Mouse (Mus musculus): ENCODE results near the gene Acly.
A peak's percentile ranks its signal among the peaks of the same experiment; 100 is the strongest.

Acly gene

GRCm38 (mm10) chr11:100440691-100441522, 86.9 kb downstream of the Acly start:
- peak; percentile 87 for DNase-seq (ENCODE audit: low spot score)

- no peak for DNase-seq (ENCODE audit: low spot score)
Measured at GRCm38 (mm10) chr11:100437901-100438300, 89.9 kb downstream of the Acly start.

- DNase-seq (ENCODE audit: low spot score) = no peak
Measured at GRCm38 (mm10) chr11:100435678-100436246, 92.0 kb downstream of the Acly start.

- DNase-seq (ENCODE audit: low spot score) = no peak
Measured at GRCm38 (mm10) chr11:100432002-100432401, 95.8 kb downstream of the Acly start.

GRCm38 (mm10) chr11:100430052-100430451, 97.7 kb downstream of the Acly start:
- no peak for DNase-seq (ENCODE audit: low spot score)

GRCm38 (mm10) chr11:100428612-100429199, 99.1 kb downstream of the Acly start:
- DNase-seq (ENCODE audit: low spot score) = no peak

- DNase-seq (ENCODE audit: low spot score) = no peak
Measured at GRCm38 (mm10) chr11:100426820-100427219, 101.0 kb downstream of the Acly start.
